Mouse (Mus musculus): ENCODE measurements at regions not wholly inside any gene's neighbourhood (a gene's known extent, or its start where the extent isn't known, plus 50 kb on each side); places are given as distances from the start of the nearest gene placed in this dataset.

DNA sequence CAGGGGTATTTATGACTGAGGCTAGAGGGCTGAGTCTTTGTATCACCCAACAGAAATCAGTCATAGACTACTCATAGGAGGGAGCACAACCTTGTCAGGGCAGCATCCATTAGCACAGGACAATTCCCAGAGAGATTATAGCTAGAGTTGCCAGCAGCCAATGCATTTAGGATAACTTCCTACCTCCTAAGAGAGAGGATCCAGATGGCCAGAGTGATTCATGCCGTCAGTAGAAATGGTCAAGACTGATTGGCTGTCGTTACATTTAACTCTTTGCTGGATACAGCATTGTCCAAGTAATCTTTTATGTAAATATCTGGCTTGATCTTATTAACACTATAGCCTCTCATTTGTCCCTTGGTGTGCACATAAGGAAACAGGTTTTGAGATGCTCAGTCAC lies 740.9 kb upstream of the Jmjd1c start:
- Histone ChIP-seq H3K9me3 (ENCODE audit: low read length) (no peaks in the 10 kb centered on the region), H3K36me3 (ENCODE audit: insufficient read depth, low read length) (no peaks in the 10 kb centered on the region), H3K27me3 (ENCODE audit: insufficient read depth, low read length) (no peaks in the 10 kb centered on the region), H3K4me3 (replicated peaks; ENCODE audit: low read length) (no peak overlapping the region), H3K4me1 (replicated peaks; ENCODE audit: low read depth, low read length) (no peaks in the 10 kb centered on the region)
- TF ChIP-seq POU5F1 (IDR thresholded peaks at IDR 0.05; ENCODE audit: borderline replicate concordance, low read length) (no peak), NANOG (IDR thresholded peaks at IDR 0.05; ENCODE audit: borderline replicate concordance, low read length) (no peak), CTCF (conservative IDR thresholded peaks at IDR 0.05; ENCODE audit: low read length) (no peak)

- no peaks in the 10 kb centered on the region for H3K4me1 ChIP-seq (replicated peaks; ENCODE audit: low read depth, low read length)
- H3K4me3 ChIP-seq (replicated peaks; ENCODE audit: low read length): no peak overlapping the region
- H3K9me3 ChIP-seq (ENCODE audit: low read length): no peaks in the 10 kb centered on the region
- H3K36me3 ChIP-seq (ENCODE audit: insufficient read depth, low read length): no peaks in the 10 kb centered on the region
- H3K27me3 ChIP-seq (ENCODE audit: insufficient read depth, low read length): no peaks in the 10 kb centered on the region
- TF ChIP-seq CTCF (conservative IDR thresholded peaks at IDR 0.05; ENCODE audit: low read length): no peak
- TF ChIP-seq NANOG (IDR thresholded peaks at IDR 0.05; ENCODE audit: borderline replicate concordance, low read length): no peak
- TF ChIP-seq POU5F1 (IDR thresholded peaks at IDR 0.05; ENCODE audit: borderline replicate concordance, low read length): no peak
Observed at GRCm38 (mm10) chr10:66357736-66358135, 738.2 kb upstream of the Jmjd1c start.

GRCm38 (mm10) chr10:66370096-66370495 lies 725.8 kb upstream of the Jmjd1c start:
- H3K4me1 ChIP-seq (replicated peaks; ENCODE audit: low read depth, low read length): no peaks in the 10 kb centered on the region
- TF ChIP-seq CTCF (conservative IDR thresholded peaks at IDR 0.05; ENCODE audit: low read length) (no peak), NANOG (IDR thresholded peaks at IDR 0.05; ENCODE audit: borderline replicate concordance, low read length) (no peak), POU5F1 (IDR thresholded peaks at IDR 0.05; ENCODE audit: borderline replicate concordance, low read length) (no peak)
- H3K36me3 ChIP-seq (ENCODE audit: insufficient read depth, low read length): no peaks in the 10 kb centered on the region
- no peak overlapping the region for H3K4me3 ChIP-seq (replicated peaks; ENCODE audit: low read length)
- H3K27me3 ChIP-seq (ENCODE audit: insufficient read depth, low read length): no peaks in the 10 kb centered on the region
- H3K9me3 ChIP-seq (ENCODE audit: low read length): no peaks in the 10 kb centered on the region

DNA sequence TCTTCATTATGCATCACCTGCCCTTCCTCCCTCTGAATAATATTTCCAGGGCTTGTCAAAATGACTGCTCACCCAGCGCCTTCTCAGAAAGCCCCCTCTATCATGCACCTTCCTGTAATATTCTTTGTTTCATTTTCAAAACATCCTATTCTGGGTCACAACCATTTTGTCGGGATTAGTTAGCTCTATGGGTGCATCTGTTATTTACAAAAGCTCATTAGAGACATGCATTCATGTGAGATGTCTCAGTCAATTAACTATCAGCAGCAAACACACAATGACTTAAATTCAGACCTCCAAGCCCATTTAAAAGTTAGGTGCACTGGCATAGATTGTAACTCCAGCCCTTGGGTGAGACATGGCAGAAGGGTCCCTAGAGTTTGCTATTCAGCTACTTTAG lies 724.2 kb upstream of the Jmjd1c start:
- TF ChIP-seq CTCF (conservative IDR thresholded peaks at IDR 0.05; ENCODE audit: low read length) (no peak), POU5F1 (IDR thresholded peaks at IDR 0.05; ENCODE audit: borderline replicate concordance, low read length) (no peak), NANOG (IDR thresholded peaks at IDR 0.05; ENCODE audit: borderline replicate concordance, low read length) (no peak)
- Histone ChIP-seq H3K9me3 (ENCODE audit: low read length) (no peaks in the 10 kb centered on the region), H3K4me3 (replicated peaks; ENCODE audit: low read length) (no peak overlapping the region), H3K36me3 (ENCODE audit: insufficient read depth, low read length) (no peaks in the 10 kb centered on the region), H3K27me3 (ENCODE audit: insufficient read depth, low read length) (no peaks in the 10 kb centered on the region), H3K4me1 (replicated peaks; ENCODE audit: low read depth, low read length) (no peaks in the 10 kb centered on the region)

All from E14TG2a.4 (cell line).